Mouse (Mus musculus): ENCODE measurements around the gene Ngly1. TPM values are rescaled to one million over a fixed set of nuclear protein-coding genes. Genes with fewer than 3 reads are reported as not detected.

Ngly1 gene
- polyA plus RNA-seq, 1 experiment from 2014 or later = 22.6 TPM

- H3K4me3 ChIP-seq = no peak overlapping the region
- WGBS = 86% methylated on average over 5 of the region's 5 CpGs
- H3K27ac ChIP-seq = no peak overlapping the region
- no peak for ATAC-seq (ENCODE audit: low FRiP score, low read depth)
- no peaks in the 10 kb centered on the region for H3K9me3 ChIP-seq
- no peaks in the 10 kb centered on the region for H3K4me1 ChIP-seq
- no peaks in the 10 kb centered on the region for H3K27me3 ChIP-seq (replicated peaks)
- no peak overlapping the region for H3K9ac ChIP-seq
- H3K4me2 ChIP-seq (replicated peaks) = no peak overlapping the region
- H3K36me3 ChIP-seq = no peaks in the 10 kb centered on the region
Observed at GRCm38 (mm10) chr14:16267028-16267427, 17.9 kb downstream of the Ngly1 start.

GRCm38 (mm10) chr14:16269776-16270175 lies 20.7 kb downstream of the Ngly1 start:
- Histone ChIP-seq H3K4me2 (replicated peaks) (no peak overlapping the region), H3K4me3 (no peak overlapping the region), H3K36me3 (no peaks in the 10 kb centered on the region), H3K27me3 (replicated peaks) (no peaks in the 10 kb centered on the region), H3K9ac (no peak overlapping the region), H3K4me1 (no peaks in the 10 kb centered on the region), H3K27ac (no peak overlapping the region), H3K9me3 (no peaks in the 10 kb centered on the region)
- WGBS = 87% methylated on average over 2 of the region's 2 CpGs
- no peak for ATAC-seq (ENCODE audit: low FRiP score, low read depth)

GRCm38 (mm10) chr14:16273677-16274076 lies 24.6 kb downstream of the Ngly1 start:
- no peak for ATAC-seq (ENCODE audit: low FRiP score, low read depth)
- WGBS = 93% methylated on average over 3 of the region's 3 CpGs
- H3K4me1 ChIP-seq = no peaks in the 10 kb centered on the region

GRCm38 (mm10) chr14:16279196-16279595 lies 30.1 kb downstream of the Ngly1 start:
- H3K9ac ChIP-seq = no peak overlapping the region
- no peaks in the 10 kb centered on the region for H3K27me3 ChIP-seq (replicated peaks)
- ATAC-seq (ENCODE audit: low FRiP score, low read depth) = no peak
- no peak overlapping the region for H3K4me3 ChIP-seq
- no peak overlapping the region for H3K27ac ChIP-seq
- H3K4me2 ChIP-seq (replicated peaks) = no peak overlapping the region
- H3K9me3 ChIP-seq = no peaks in the 10 kb centered on the region
- 79% methylated on average over 4 of the region's 4 CpGs for WGBS
- no peaks in the 10 kb centered on the region for H3K4me1 ChIP-seq
- no peaks in the 10 kb centered on the region for H3K36me3 ChIP-seq

More at GRCm38 (mm10) chr14:16273677-16274076, 24.6 kb downstream of the Ngly1 start:
- Histone ChIP-seq H3K4me2 (replicated peaks) (no peak overlapping the region), H3K27me3 (replicated peaks) (no peaks in the 10 kb centered on the region), H3K9me3 (no peaks in the 10 kb centered on the region), H3K4me3 (no peak overlapping the region), H3K27ac (no peak overlapping the region), H3K36me3 (no peaks in the 10 kb centered on the region), H3K9ac (no peak overlapping the region)

GRCm38 (mm10) chr14:16283966-16284365 lies 34.9 kb downstream of the Ngly1 start:
- ATAC-seq (ENCODE audit: low FRiP score, low read depth) = no peak
- Histone ChIP-seq H3K9me3 (no peaks in the 10 kb centered on the region), H3K4me3 (no peak overlapping the region), H3K27ac (no peak overlapping the region), H3K4me2 (replicated peaks) (no peak overlapping the region), H3K4me1 (no peaks in the 10 kb centered on the region), H3K27me3 (replicated peaks) (no peaks in the 10 kb centered on the region), H3K9ac (no peak overlapping the region), H3K36me3 (no peaks in the 10 kb centered on the region)
- WGBS = 86% methylated on average over 4 of the region's 4 CpGs

- Histone ChIP-seq H3K36me3 (no peaks in the 10 kb centered on the region), H3K27ac (no peak overlapping the region), H3K27me3 (replicated peaks) (no peaks in the 10 kb centered on the region), H3K4me1 (no peaks in the 10 kb centered on the region), H3K9ac (no peak overlapping the region), H3K9me3 (no peaks in the 10 kb centered on the region), H3K4me3 (no peak overlapping the region), H3K4me2 (replicated peaks) (no peak overlapping the region)
- no peak for ATAC-seq (ENCODE audit: low FRiP score, low read depth)
- 52% methylated on average over 1 of the region's 1 CpGs for WGBS
Observed at GRCm38 (mm10) chr14:16292371-16292770, 43.3 kb downstream of the Ngly1 start.

GRCm38 (mm10) chr14:16293015-16293414 lies 43.9 kb downstream of the Ngly1 start:
- Histone ChIP-seq H3K36me3 (no peaks in the 10 kb centered on the region), H3K9ac (no peak overlapping the region), H3K4me2 (replicated peaks) (no peak overlapping the region), H3K9me3 (no peaks in the 10 kb centered on the region), H3K27ac (no peak overlapping the region), H3K4me3 (no peak overlapping the region), H3K27me3 (replicated peaks) (no peaks in the 10 kb centered on the region), H3K4me1 (no peaks in the 10 kb centered on the region)
- no peak for ATAC-seq (ENCODE audit: low FRiP score, low read depth)

- H3K4me1 ChIP-seq = no peaks in the 10 kb centered on the region
- H3K36me3 ChIP-seq = no peaks in the 10 kb centered on the region
Observed at GRCm38 (mm10) chr14:16293921-16294320, 44.8 kb downstream of the Ngly1 start.

GRCm38 (mm10) chr14:16296816-16297468 lies 47.9 kb downstream of the Ngly1 start:
- no peak overlapping the region for H3K9ac ChIP-seq
- WGBS = 63% methylated on average over 2 of the region's 2 CpGs
- no peak overlapping the region for H3K4me3 ChIP-seq
- no peaks in the 10 kb centered on the region for H3K9me3 ChIP-seq
- H3K4me1 ChIP-seq = no peaks in the 10 kb centered on the region
- no peak overlapping the region for H3K4me2 ChIP-seq (replicated peaks)
- no peak overlapping the region for H3K27ac ChIP-seq
- no peak for ATAC-seq (ENCODE audit: low FRiP score, low read depth)
- H3K36me3 ChIP-seq = no peaks in the 10 kb centered on the region
- no peaks in the 10 kb centered on the region for H3K27me3 ChIP-seq (replicated peaks)

More at GRCm38 (mm10) chr14:16293921-16294320, 44.8 kb downstream of the Ngly1 start:
- no peak overlapping the region for H3K4me3 ChIP-seq
- no peaks in the 10 kb centered on the region for H3K9me3 ChIP-seq
- H3K27ac ChIP-seq = no peak overlapping the region
- H3K9ac ChIP-seq = no peak overlapping the region
- no peak for ATAC-seq (ENCODE audit: low FRiP score, low read depth)
- H3K27me3 ChIP-seq (replicated peaks) = no peaks in the 10 kb centered on the region
- 69% methylated on average over 1 of the region's 1 CpGs for WGBS
- H3K4me2 ChIP-seq (replicated peaks) = no peak overlapping the region

- ATAC-seq (ENCODE audit: low FRiP score, low read depth) = no peak
- Histone ChIP-seq H3K4me1 (no peaks in the 10 kb centered on the region), H3K36me3 (no peaks in the 10 kb centered on the region), H3K27me3 (replicated peaks) (no peaks in the 10 kb centered on the region), H3K4me3 (no peak overlapping the region), H3K27ac (no peak overlapping the region), H3K9ac (no peak overlapping the region), H3K4me2 (replicated peaks) (no peak overlapping the region), H3K9me3 (no peaks in the 10 kb centered on the region)
- WGBS = 90% methylated on average over 5 of the region's 5 CpGs
Observed at GRCm38 (mm10) chr14:16301735-16302134, 52.7 kb downstream of the Ngly1 start.

GRCm38 (mm10) chr14:16302688-16303087 lies 53.6 kb downstream of the Ngly1 start:
- Histone ChIP-seq H3K9ac (no peak overlapping the region), H3K4me1 (no peaks in the 10 kb centered on the region), H3K27ac (no peak overlapping the region), H3K27me3 (replicated peaks) (no peaks in the 10 kb centered on the region), H3K9me3 (no peaks in the 10 kb centered on the region), H3K36me3 (no peaks in the 10 kb centered on the region), H3K4me3 (no peak overlapping the region), H3K4me2 (replicated peaks) (no peak overlapping the region)
- WGBS = 30% methylated on average over 1 of the region's 1 CpGs
- ATAC-seq (ENCODE audit: low FRiP score, low read depth) = no peak

GRCm38 (mm10) chr14:16310791-16311190 lies 61.7 kb downstream of the Ngly1 start:
- ATAC-seq (ENCODE audit: low FRiP score, low read depth) = no peak
- no peaks in the 10 kb centered on the region for H3K27me3 ChIP-seq (replicated peaks)
- no peak overlapping the region for H3K9ac ChIP-seq
- 47% methylated on average over 6 of the region's 6 CpGs for WGBS
- H3K27ac ChIP-seq = no peak overlapping the region
- H3K4me2 ChIP-seq (replicated peaks) = no peak overlapping the region
- no peak overlapping the region for H3K4me3 ChIP-seq
- H3K9me3 ChIP-seq = no peaks in the 10 kb centered on the region
- H3K4me1 ChIP-seq = no peaks in the 10 kb centered on the region
- no peaks in the 10 kb centered on the region for H3K36me3 ChIP-seq

- no peak overlapping the region for H3K4me3 ChIP-seq
- H3K9ac ChIP-seq = no peak overlapping the region
- 86% methylated on average over 1 of the region's 1 CpGs for WGBS
- no peak overlapping the region for H3K27ac ChIP-seq
- H3K36me3 ChIP-seq = no peaks in the 10 kb centered on the region
- H3K4me2 ChIP-seq (replicated peaks) = no peak overlapping the region
- no peak for ATAC-seq (ENCODE audit: low FRiP score, low read depth)
- no peaks in the 10 kb centered on the region for H3K9me3 ChIP-seq
- no peaks in the 10 kb centered on the region for H3K27me3 ChIP-seq (replicated peaks)
- no peaks in the 10 kb centered on the region for H3K4me1 ChIP-seq
Observed at GRCm38 (mm10) chr14:16312599-16312998, 63.5 kb downstream of the Ngly1 start.

Data from neural tube, embryonic 12.5 days (tissue).